Mouse (Mus musculus) embryo, embryonic 10 days (tissue): Measurements from ENCODE around the gene Kcnk3.
A peak's percentile ranks its signal among the peaks of the same experiment; 100 is the strongest.

Experiments
- DNase-seq: peaks from one replicate; pipeline ENCODE4 v3.0.0-alpha.2; 2015; ENCODE audit warnings: low spot score

Kcnk3 gene

DNA sequence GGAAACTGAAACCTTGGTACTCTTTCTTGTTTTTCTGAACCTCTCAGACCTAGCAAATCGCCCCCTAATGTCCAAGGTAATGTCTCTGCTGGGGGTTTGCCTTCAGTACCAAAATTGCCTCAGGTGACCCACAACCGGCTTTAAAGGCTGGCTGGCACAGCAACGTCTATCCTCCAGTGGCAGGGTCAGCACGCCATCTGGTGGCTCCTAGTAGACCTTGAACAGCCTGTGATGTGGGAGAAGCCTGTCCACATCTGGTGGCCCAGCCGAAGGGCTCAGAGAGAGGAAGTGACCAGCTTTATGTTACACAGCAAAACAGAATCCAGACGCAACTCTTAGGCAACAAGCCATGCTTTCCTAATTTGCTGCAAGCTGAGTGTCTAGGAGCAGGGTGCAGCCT, 50.1 kb downstream of the Kcnk3 start:
- DNase-seq: peak; percentile 92

DNA sequence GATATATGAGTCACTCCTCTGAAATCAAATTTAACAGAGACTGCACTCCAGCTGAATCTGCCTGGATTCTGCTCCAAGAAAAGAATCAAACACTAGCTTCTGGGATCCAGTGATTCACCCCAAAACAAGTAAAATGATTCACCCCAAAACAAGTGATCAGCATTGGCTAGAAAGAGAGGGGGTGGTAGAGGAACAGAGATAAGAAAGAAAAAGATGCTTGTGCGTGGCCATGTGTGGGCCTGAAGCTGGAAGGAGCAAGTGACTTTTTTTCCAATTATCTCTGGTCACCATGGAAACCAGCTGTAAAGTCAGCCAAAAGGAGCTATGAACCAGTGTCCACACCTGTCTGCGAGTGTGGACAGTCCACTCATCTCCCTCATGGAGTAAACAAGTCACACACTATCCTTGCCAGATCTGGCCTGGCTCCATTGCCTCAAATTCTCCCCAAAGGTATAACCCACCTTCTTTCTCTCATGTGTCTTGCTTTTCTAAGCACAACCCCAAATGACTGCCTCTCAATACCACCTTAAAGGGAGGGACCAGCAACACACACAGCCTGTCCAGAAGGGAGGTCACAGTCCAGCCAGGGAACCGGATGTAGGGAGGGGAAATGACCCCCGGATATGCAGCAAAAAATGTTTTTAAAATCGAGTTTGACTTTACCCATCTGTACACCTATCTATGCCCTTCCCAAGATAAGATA, 55.7 kb downstream of the Kcnk3 start:
- DNase-seq: no peak

DNA sequence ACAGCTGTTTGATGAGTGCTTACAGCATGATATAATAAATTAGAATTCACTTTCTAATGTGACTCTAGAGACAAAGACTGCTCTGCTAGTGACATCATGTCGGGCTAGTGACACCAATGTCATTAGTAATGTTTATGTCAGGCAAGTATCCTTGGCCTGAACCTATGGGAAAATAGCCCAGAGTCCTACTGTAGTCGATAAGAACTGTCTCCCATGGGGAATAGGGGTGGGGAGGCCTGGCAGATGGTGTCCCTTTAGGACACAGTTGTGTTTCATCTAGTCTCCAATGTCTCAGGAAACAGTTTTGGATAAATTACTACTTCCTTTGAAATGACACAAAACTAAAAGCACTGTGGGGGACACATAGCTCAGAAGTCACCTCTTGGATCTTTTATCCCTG, 58.1 kb downstream of the Kcnk3 start:
- DNase-seq: no peak

DNA sequence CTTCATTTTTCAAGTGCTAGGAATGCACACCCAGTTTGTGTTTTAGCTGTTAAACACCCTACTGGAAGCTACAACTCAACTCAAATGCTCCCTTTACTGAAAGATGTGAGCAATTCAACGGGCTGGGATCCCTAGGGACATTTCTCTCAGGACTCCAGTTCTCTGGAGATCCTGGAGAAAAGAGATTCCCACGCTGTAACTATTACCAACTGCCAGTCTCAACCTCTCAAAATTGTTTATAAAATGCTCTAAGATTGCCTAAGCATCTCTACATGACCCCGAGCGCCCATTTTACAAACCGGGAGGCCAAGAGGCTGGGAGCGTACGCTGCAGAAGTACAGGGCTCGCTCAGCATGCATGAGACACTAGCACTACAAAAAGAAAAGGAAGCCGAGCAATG, 59.4 kb downstream of the Kcnk3 start:
- DNase-seq: no peak

DNA sequence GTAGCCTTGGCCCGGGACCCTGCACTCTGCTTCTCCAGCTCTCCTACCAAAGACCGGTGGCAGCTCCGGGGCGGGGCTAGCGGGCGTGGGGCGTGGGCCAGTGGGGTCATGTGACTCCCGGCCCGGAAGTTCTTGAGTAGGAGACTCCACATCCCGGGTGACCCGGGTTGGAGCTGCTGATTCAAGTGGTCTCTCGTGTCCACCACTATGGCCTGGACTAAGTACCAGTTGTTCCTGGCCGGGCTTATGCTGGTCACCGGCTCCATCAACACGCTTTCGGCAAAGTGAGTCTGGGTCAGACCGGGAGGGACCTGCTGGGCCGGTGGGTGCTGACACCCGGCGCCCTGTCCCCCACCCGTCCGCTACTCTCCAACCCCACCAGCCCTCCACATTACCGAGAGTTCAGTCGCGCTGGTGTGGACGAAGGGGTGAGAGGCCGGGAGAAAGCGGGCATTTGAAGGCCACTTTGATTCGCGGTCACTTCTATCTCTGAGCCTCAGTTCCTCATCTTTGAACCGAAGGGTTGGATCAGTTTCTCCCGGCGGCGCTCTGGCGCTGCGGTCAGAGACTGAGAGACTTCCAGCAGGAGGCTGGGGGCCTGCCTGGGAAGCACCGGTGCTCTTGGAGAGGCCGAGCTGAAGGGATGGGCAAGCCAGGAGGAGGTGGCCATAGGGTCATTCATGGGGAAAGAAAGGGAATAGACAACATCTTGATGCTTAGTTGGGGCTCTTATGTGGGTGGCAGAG, 60.0 kb downstream of the Kcnk3 start, which contains the start of gene Slc35f6:
Slc35f6 (plus strand) TSS at position 119 of the 746 bp plus-strand sequence.
- peak; percentile 89 for DNase-seq

DNA sequence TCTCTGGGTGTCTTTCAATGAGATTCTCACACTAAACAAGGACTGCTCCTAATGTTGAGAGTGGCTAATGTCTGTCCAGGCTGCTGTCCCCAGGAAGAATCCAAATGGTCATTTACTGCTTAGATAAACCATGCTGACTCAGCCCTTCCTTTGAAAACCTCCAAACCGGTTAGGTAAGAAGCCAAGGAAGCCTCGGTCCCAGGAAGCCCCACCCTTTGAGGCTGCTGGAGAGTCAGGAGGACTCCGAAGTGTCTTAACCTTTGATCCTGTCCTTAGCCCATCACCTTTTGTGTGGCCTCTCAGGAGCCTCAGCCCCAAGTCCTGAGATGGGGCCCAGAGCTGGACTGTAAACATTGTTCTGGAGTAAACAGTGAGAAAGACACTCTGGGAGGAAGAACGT, 61.6 kb downstream of the Kcnk3 start:
- no peak for DNase-seq

DNA sequence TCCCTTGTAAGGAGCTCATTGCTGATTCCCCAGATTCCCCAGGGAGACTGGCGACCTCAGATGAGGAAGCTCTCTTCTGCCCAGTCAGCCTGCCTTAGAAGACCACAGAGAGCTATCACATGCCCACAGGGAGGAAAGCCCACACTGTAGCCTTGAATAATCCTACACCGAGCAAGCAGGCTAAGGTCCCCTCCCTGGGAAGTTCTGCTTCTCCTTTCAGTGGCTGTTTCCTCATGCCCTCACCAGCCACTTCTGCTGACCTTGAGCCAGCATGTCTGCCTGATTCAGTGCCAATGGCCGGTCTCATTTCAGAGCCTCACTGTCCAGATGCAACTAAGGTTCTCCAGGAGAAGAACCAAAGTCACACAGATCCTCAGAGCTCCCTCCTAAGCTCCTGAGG, 62.8 kb downstream of the Kcnk3 start:
- no peak for DNase-seq

DNA sequence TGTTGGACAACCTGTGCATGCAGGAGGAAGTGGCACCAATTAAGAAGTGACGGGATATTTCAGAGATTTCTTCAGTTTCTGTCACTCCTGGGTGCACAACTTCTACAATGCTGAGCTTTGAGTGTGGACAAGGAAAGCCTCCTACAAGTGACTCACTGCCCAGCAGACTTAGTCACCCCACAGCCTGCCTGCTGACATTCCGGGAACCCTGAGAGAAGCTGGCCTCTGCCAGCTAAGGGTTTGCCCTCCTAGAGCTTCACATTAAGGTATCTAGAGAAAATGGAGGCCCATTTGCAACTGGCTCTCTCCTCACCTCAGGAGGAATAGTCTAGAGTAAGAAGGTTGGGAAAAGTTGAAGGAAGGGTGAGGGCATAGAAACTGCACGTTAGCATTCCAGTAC, 63.6 kb downstream of the Kcnk3 start:
- DNase-seq: no peak

DNA sequence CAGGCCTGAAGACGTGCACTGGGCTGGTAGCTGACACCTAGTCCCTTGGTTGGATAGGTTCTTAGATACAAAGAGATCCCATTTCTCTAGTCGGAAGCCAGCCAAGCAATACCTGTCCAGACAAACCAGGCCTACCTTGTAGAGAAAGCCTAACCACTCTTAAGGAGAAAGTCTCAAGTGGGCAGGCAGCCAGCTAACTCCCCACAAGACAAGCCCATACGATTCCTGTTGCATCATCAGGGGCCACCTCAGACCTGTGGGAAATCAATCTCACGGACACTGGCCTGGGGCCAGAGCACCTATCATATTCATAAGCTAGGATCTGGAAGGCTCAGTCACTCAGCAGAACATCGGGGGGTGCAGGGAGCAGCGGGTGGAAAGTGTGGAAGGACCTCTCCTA, 65.3 kb downstream of the Kcnk3 start:
- no peak for DNase-seq

DNA sequence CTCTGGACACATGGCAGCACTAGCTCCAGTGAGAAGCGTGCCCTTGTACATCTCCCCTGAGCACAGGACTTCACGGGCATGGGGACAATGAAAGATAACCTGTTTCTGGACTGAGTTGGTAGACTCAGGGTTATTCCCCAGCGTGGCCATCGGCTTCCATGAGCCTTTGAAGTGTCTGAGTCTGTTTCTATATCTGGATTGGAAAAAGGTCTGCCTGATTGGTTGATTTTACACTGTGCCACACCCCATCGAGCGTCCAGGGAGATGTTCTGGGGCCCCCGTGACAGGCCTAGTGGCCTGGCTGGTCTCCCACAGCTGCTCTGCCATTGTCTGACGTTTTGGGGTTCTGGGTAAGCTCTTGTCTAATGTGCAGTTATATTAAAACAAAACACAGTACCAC, 67.1 kb downstream of the Kcnk3 start:
- no peak for DNase-seq

DNA sequence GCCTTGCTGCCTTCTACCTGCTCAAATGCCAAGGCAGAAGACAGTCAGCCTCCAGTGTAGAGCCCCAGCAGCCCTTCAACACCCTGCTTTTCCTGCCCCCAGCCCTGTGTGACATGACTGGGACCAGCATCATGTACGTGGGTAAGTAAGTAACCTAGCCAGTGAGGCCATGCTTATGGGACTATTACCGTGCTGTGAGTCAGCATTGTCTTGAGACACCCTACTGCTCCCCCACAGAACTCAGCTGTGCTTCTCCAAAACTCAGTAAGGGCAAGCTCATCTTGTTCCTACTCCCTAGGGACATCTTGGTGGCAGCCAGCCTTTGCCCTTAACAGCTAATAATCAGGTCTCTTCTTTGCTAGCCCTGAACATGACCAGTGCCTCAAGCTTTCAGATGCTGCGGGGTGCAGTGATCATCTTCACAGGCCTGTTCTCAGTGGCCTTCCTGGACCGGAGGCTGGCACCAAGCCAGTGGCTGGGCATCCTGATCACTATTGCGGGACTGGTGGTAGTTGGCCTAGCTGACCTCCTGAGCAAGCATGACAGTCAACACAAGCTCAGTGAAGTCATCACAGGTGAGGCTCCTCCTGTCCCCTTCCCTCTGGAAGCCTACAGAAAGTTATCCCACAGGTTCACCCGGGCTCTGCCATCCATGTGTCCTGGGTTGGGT, 67.7 kb downstream of the Kcnk3 start:
- no peak for DNase-seq

DNA sequence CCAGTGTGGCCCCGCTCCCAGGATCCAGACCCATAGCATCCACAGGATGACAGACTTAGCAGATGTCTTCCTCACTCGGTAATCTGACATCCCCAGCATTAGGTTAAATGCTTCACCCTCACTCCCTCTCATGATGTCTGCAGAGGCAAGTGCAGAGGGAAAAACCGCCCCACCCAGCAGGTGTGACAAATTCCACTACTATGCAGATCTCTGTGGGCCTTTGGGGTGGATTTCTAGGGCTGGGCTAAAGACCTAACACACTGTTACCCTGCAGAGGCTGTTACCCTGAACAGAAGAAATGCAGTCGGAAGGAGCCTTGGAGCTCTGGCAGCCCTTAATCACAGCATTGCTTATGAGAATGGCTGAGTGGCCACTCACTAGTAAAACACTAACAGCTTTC, 71.1 kb downstream of the Kcnk3 start:
- DNase-seq: no peak

DNA sequence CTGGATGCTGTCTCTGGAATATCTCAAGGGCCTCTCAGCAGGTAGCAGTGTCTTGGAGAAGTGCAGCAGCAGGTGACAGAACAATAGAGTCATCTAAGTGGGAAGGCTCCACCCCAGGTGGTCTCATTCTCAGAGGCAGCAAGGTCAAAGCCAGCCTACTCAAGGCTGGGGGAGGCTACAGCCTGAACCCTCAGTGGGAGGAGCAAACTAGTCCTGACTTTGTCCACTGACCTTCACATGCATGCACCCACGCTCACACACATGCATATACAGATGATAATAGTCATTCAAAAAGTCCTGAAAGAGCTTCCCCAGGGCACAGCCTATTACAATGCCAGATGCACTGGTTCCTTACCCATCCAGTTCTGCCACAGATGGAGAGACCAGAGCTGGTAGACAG, 72.3 kb downstream of the Kcnk3 start:
- no peak for DNase-seq

DNA sequence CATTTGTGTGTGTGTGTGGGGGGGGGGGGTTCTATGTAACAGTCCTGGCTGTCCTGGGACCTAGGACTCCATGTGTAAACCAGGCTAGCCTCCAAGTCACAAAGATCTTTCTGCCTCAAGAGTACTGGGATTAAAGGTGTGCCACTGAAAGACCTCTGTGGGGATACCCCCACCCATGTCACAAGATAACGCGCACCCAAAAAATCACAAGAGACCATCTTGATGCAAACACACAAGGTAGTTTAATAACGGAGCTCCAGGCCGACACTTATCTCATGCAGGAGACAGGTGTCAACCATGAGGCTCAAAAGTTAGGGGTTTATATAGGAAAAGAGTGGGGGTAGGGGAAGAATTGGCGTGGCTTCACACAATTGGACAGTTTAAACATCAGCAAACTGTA, 72.8 kb downstream of the Kcnk3 start:
- no peak for DNase-seq

DNA sequence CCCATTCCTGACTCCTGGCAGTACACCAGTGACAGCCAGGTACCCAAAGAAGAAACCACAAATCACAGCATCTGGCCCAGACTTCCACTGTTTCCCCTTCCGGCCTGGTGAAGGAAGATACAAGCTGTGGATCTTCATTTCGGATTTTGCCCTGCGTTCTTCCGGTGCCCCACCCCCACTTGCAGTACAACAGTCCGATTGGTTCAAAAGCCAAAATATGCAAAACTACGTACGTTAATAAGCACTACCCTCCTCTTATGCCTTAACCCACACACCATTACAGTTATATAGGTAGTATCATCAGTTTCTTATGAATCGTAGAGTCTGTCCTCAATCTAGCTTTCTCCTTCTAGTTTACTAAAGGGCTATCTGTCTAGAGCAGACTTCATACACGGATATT, 77.4 kb downstream of the Kcnk3 start:
- DNase-seq: no peak

DNA sequence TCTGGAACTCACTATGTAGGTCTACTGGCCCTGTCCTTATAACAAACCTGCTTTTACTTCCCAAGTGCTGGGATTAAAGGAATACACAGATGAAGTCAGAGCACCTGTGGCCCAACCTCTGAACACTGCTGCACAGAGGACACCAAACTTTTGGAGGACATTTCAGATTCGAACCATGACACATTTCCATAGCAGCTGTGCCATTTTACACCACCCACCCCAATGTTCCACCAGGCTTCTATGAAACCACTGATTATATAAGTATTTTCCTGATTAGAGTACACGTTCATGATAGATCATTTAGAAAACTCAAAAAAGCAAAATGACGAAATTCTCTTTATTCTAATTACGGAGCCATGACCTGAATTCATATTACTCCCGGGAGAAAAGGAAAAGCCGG, 78.0 kb downstream of the Kcnk3 start:
- no peak for DNase-seq

DNA sequence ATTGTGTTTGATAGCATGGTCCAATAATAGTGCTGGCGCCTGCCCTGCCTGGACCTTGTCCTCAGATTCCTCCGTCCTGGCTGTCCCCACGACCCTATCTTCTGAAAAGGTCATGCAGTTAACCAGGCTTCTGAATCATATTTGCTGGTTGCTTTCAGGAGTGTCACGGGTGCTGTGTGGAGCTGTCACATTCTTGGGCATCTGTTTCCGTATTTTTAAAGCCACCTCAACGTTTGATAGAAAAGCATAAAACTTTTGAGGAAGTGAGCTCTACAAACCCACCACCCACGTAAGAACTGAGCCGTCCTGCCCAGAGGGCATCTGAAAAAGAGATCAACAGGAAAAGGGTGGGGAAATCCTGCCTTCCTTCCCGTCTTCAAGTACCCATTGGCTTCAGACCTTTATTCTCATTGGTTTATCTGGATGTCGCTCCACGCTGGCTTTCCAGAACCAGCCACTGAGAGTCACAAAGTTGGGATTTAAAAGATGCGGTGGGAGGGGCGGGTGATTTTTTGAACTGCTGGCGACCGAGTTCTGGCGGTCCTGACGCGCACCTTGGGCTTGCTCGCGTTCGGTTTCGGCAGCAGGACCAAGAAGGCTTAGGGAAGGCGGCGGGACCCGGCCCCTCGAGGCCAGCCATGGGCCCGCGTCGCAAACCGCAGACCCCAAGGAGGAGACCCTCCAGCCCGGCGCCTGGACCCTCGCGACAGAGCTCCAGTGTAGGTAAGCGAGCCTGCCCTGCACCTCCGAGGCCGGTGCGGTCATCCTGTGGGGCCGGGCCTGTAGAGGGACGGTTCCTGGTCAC, 78.6 kb downstream of the Kcnk3 start, which contains the start of gene Cenpa:
Cenpa (plus strand) TSS at position 387 of the 805 bp plus-strand sequence.
- peak; percentile 96 for DNase-seq

DNA sequence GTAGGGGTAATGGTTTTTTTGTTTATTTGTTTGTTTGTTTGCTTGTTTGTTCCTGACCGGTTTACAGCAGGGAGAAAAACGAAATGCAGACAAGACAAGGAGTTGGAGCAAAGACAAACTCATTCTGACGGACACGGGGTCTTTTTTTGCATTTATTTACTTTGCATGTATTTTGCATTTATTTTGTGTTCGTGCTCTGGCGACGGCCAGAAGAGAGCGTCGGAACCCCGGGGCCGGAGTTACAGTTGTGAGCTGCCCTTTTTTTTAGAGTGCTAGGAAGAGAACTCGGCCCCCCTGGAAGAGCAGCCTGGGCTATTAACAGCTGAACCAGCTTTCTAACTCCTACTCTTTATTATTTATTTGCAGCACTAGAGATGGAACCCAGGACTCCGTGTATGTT, 79.2 kb downstream of the Kcnk3 start:
- DNase-seq: no peak

DNA sequence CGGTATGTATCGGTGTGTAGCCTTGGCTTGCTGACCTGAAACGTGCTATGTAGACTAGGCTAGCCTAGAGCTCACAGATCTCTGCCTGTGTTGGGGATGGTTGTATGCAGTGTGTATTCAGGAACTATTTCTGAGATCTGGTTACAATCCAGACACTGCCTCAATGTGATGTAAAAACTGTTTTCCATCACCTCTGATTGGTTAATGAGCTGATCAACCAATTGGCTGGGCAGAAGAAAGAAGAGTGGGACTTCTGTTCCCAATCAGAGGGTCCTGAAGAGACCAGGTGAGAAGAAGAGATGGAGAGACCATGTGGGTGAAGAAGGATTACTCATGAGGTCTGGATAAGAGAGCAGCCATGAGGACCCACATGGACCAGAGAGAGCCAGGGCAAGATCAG, 79.7 kb downstream of the Kcnk3 start:
- DNase-seq: no peak

DNA sequence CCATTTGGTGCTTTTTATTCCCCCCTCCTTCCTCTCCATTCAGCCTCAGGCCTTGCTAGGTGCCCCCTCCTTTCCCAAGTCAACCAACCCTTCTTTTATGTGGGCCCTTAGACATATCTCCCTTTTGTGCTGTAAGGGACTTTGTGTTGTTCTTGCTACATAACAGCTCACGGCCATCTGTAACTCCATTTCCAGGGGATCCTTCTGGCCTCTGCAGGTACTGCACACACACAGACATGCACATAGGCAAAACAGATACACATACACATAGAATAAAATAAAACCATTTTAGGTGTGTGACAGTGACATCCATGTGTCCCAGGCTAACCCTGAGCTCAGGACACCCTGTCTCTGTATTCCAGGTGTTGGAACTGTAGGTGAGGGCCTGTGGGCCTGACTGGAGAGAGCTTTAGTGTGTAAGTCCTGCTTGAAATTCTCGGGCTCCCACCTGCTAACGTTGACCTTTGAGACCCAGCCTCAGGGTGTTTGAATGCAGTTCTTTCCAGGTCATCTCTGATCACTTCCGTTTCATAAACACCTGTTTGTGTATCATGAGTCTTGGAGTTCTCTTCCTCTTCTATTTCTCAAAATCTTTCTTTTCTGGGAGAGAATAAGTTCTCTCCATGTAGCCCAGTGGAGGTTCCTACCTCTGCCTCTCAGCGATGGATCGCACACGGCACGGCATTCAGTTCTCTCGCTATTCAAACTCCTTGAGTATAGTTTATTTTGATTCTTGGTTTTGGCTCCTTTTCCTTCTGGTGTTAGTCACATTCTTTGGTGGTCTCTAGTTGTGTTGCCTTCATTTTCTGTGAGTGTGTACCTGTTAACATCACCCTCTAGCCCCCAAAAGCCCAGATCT, 80.9 kb downstream of the Kcnk3 start:
- no peak for DNase-seq

DNA sequence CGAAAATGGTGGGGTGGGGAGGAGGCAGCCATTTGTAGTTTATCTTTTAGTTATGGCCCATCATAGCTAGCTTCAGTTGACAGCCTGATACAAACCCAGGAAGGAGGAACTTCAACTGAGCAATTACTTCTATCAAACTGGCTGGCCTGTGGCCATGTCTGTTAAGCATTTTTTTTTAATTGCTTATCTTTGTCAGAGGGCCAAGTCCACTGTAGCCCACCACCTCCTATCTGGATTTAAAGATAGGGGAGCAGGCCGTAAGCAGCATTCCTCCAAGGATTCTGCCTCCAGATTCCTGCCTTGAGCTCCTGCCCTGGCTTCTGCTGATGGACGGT, 81.5 kb downstream of the Kcnk3 start:
- no peak for DNase-seq

DNA sequence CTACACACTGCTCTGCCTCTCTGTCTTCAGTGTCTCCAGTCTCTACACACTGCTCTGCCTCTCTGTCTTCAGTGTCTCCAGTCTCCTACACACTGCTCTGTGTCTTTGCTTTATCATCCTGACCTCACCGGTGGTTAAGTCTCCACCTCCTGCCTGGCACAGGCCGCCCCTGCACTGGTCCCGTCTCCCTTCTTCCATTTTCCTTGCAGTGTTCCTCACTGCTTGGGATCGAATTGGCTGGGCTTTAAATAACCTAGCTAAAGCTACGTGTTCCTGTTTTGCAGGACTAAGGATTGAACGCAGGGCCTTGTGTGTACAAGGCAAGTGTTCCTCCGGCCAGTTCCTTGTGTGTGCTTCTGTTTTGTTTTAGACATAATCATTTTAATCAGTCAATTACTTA, 82.1 kb downstream of the Kcnk3 start:
- no peak for DNase-seq
